Mouse (Mus musculus) Patski (cell line): ENCODE data around the gene 5730596B20Rik. TPM values are rescaled to one million over a fixed set of nuclear protein-coding genes. Genes with fewer than 3 reads are reported as not detected.
A peak's percentile ranks its signal among the peaks of the same experiment; 100 is the strongest.

Experiments
- ATAC-seq: fragments of 100-300 bp; one replicate; pipeline ENCODE4 v1.8.0; 2021
- CTCF ChIA-PET: fragments of 350-600 bp; sonication (Branson Sonifier 250); formaldehyde crosslinking; loops from one replicate; lab custom pipeline; 2022; ENCODE audit warnings: inconsistent platforms; lab: Charles Lee
- POLR2A ChIA-PET: fragments of 350-600 bp; sonication (Branson Sonifier 250); formaldehyde crosslinking; loops from one replicate; lab custom pipeline; 2022; ENCODE audit warnings: antibody characterized with exemption, inconsistent platforms; lab: Charles Lee
- DNase-seq: peaks from one replicate; pipeline ENCODE4 v3.0.0-alpha.2; 2011; ENCODE audit warnings: low read depth, low spot score
- H3K27me3 ChIP-seq: fragments of 371-371 bp; one replicate; pipeline ENCODE4 v1.5.1; 2021
- CTCF ChIP-seq: fragments of 100-300 bp; IDR thresholded peaks from one replicate; pipeline ENCODE4 v1.5.1; 2021
- in situ Hi-C: fragments of 300-500 bp; cut with MboI; formaldehyde crosslinking; loops from 3 replicates; pipeline ENCODE4 v1.11.1; 2018; ENCODE audit warnings: low pct_unique_long_range_greater_than_20kb, mixed read lengths
- polyA plus RNA-seq: library from polyadenylated mRNA; unstranded; gene quantifications from one replicate; pipeline ENCODE4 v1.2.3, GENCODE M21; 2021

5730596B20Rik gene
- polyA plus RNA-seq, 1 experiment from 2014 or later, result 1.6 TPM

DNA sequence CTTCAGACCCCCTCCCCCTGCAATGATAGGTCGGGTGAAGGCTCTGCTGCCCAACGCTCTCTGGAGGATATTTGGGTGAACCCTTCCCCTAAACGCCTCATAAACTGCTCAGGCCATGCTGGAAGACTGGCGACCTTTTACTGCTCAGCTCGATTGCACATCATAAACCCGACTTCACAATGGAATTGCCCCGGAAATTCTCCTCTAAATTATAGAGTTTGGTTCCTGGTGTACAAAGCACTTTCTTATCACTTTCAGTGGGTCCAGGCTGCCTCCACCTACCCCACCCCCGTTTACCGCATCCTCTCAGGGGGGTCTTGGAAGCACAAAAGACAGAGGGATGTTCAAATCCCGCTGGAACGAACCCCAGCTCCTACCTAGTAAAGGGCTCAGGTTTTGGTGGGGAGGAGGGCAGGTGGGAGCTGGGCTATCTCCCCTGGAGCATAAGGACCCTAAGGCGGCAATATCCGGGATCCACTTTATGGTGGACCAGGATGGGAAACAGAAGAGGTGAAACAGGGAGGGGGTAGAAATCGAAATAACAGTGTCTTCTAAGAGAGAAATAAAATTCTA lies 41.4 kb downstream of the 5730596B20Rik start:
- in situ Hi-C loops, result loop anchor here (5.0 to 25.0 kb wide), 2 partner anchors 506 to 631 kb away; no protein-coding TSS in a partner anchor
- ATAC-seq (no peak), DNase-seq (no peak)
- ChIA-PET POLR2A (interaction anchor here (1.2 to 37.4 kb wide), 5 partner anchors 7 to 41 kb away, joined by 5 to 778 read pairs (median 153); partner anchors contain the start of genes 5730596B20Rik, Gm28308, Hoxa10 and Hoxa11), CTCF (interaction anchor here (1.1 to 5.0 kb wide), 11 partner anchors 9 to 353 kb away, joined by 3 to 23 read pairs (median 5); partner anchors contain the start of genes 5730596B20Rik, Hoxa10 and Hoxa9)
- no peak for TF ChIP-seq CTCF
- no peaks in the 10 kb centered on the region for H3K27me3 ChIP-seq

GRCm38 (mm10) chr6:52219234-52219942 lies 42.1 kb downstream of the 5730596B20Rik start:
- in situ Hi-C loops, result loop anchor here (5.0 to 25.0 kb wide), 2 partner anchors 507 to 632 kb away; no protein-coding TSS in a partner anchor
- no peak for TF ChIP-seq CTCF
- ChIA-PET CTCF (interaction anchor here (1.0 to 5.0 kb wide), 11 partner anchors 8 to 343 kb away, joined by 3 to 23 read pairs (median 7); partner anchors contain the start of genes 5730596B20Rik, Hoxa10 and Hoxa9), POLR2A (interaction anchor here (1.2 to 37.4 kb wide), 6 partner anchors 7 to 360 kb away, joined by 3 to 778 read pairs (median 80); partner anchors contain the start of genes 5730596B20Rik, Gm28308, Hoxa10 and Hoxa11)
- ATAC-seq (no peak), DNase-seq (no peak)
- H3K27me3 ChIP-seq, result no peaks in the 10 kb centered on the region

- DNase-seq, result no peak
- no peaks in the 10 kb centered on the region for H3K27me3 ChIP-seq
- TF ChIP-seq CTCF, result no peak
- no peak for ATAC-seq
- in situ Hi-C loops, result loop anchor here (5.0 to 25.0 kb wide), 6 partner anchors 45 to 1045 kb away; partner anchors contain the start of genes 5730596B20Rik and Cbx3
- POLR2A ChIA-PET, result interaction anchor here (1.2 to 37.4 kb wide), 6 partner anchors 8 to 360 kb away, joined by 3 to 778 read pairs (median 78); partner anchors contain the start of genes 5730596B20Rik, Gm28308, Hoxa10 and Hoxa11
- CTCF ChIA-PET, result interaction anchor here (1.0 to 5.0 kb wide), 11 partner anchors 9 to 344 kb away, joined by 3 to 23 read pairs (median 8); partner anchors contain the start of genes Hoxa10 and Hoxa9
These were observed 42.9 kb downstream of the 5730596B20Rik start for GRCm38 (mm10) chr6:52220003-52220864.

DNA sequence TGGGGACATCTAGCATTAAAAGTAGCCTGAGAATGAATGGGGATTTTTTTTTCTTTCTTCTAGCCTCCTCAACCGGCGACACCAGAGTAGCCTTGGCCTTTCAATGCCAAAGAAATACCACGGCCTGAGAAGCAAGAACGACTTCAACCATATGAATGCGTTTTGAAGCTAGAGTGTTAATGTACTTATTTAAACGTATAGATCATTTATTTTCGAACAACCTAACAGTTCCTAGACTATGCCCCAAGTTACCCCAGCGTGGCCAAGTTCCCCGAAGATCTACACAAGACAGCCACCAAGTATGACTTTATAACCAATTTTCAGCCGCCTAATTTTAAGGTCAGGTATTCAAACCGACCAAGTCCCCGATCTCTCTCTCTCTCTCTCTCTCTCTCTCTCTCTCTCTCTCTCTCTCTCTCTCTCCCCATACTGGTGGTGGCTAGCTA lies 43.6 kb downstream of the 5730596B20Rik start:
- CTCF ChIA-PET, result interaction anchor here (0.9 to 5.0 kb wide), 13 partner anchors 7 to 1014 kb away, joined by 3 to 23 read pairs (median 6); partner anchors contain the start of genes Gm28308, Hoxa10, Hoxa3 and Hoxa9

DNA sequence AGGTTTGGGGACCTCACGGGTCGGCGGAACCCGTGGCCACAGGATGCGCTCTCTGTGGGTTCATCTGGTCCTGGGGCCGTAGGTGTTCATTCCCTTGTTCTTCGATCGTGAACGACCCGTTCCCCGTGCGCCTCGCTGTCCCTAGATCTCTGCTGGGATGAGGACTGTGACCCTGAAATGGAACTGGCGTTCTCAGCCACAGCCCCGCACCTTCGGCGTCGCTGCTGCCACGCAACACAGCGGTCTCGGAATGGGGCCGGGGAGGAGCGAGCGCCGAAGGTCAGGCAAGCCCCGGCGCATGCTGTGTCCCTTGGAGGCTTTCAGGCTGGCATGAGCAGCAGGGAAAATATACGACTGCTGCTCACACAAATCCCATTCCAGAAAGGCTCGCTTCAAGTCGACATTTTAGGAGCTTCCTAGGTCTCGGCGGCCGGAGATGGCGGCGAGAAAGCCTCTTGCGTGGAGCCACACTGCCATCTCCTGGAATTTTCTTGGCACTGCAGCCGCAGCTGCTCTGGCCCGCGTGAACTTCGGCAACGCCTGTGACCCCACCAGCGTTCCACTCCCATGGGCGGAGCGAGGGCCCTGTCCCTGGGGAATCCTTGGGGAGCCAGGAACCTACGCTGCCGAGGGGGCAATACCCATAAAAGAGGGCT lies 44.2 kb downstream of the 5730596B20Rik start, which contains the start of gene Hoxa7:
Gene Hoxa7, minus strand, starts transcription at position 518 of the 656 bp plus-strand sequence.
- in situ Hi-C loops, result loop anchor here (5.0 to 25.0 kb wide), 6 partner anchors 47 to 1047 kb away; partner anchors contain the start of genes 5730596B20Rik and Cbx3
- peak; percentile 57 for ATAC-seq
- POLR2A ChIA-PET, result interaction anchor here (1.4 to 37.4 kb wide), 5 partner anchors 9 to 220 kb away, joined by 3 to 778 read pairs (median 153); partner anchors contain the start of genes 5730596B20Rik, Gm28308, Hoxa10 and Hoxa11
- TF ChIP-seq CTCF, result no peak
- CTCF ChIA-PET, result interaction anchor here (0.8 to 5.0 kb wide), 16 partner anchors 7 to 1015 kb away, joined by 3 to 21 read pairs (median 5); partner anchors contain the start of genes Gm28308, Hoxa10, Hoxa3 and Hoxa9
- peak; percentile 91 for DNase-seq
- H3K27me3 ChIP-seq, result no peaks in the 10 kb centered on the region

More for the DNA sequence above, 43.6 kb downstream of the 5730596B20Rik start:
- no peaks in the 10 kb centered on the region for H3K27me3 ChIP-seq
- no peak for DNase-seq
- no peak for TF ChIP-seq CTCF
- ATAC-seq, result no peak
- in situ Hi-C loops, result loop anchor here (5.0 to 25.0 kb wide), 6 partner anchors 46 to 1046 kb away; partner anchors contain the start of genes 5730596B20Rik and Cbx3
- POLR2A ChIA-PET, result interaction anchor here (1.4 to 37.4 kb wide), 5 partner anchors 9 to 219 kb away, joined by 3 to 778 read pairs (median 153); partner anchors contain the start of genes 5730596B20Rik, Gm28308, Hoxa10 and Hoxa11

- ChIA-PET CTCF (interaction anchor here (0.6 to 5.0 kb wide), 17 partner anchors 8 to 1015 kb away, joined by 3 to 21 read pairs (median 5); partner anchors contain the start of genes Gm28308, Hoxa10, Hoxa11 and Hoxa3), POLR2A (interaction anchor here (1.1 to 37.4 kb wide), 7 partner anchors 10 to 231 kb away, joined by 3 to 778 read pairs (median 4); partner anchors contain the start of genes 5730596B20Rik, Gm28308, Hoxa10 and Hoxa11)
- peak; percentile 41 for ATAC-seq
- in situ Hi-C loops, result loop anchor here (5.0 to 25.0 kb wide), 6 partner anchors 47 to 1047 kb away; partner anchors contain the start of genes 5730596B20Rik and Cbx3
- TF ChIP-seq CTCF, result no peak
- H3K27me3 ChIP-seq, result no peaks in the 10 kb centered on the region
- no peak for DNase-seq
These were observed 44.8 kb downstream of the 5730596B20Rik start for GRCm38 (mm10) chr6:52221993-52222685.

- CTCF ChIA-PET, result interaction anchor here (0.6 to 5.0 kb wide), 11 partner anchors 8 to 346 kb away, joined by 3 to 21 read pairs (median 5); partner anchors contain the start of genes Gm28308, Hoxa11, Hoxa3 and Hoxa9
- ATAC-seq (no peak), DNase-seq (no peak)
- POLR2A ChIA-PET, result interaction anchor here (1.1 to 37.4 kb wide), 5 partner anchors 11 to 232 kb away, joined by 3 to 778 read pairs (median 153); partner anchors contain the start of genes 5730596B20Rik, Gm28308, Hoxa10 and Hoxa11
- H3K27me3 ChIP-seq, result no peaks in the 10 kb centered on the region
- no peak for TF ChIP-seq CTCF
- in situ Hi-C loops, result loop anchor here (5.0 to 25.0 kb wide), 6 partner anchors 48 to 1048 kb away; partner anchors contain the start of genes 5730596B20Rik and Cbx3
These were observed 45.4 kb downstream of the 5730596B20Rik start for GRCm38 (mm10) chr6:52222729-52223128.
